Mouse (Mus musculus): ENCODE data around the gene Sf3b3.

- TF ChIP-seq CTCF (IDR thresholded peaks at IDR 0.05; ENCODE audit: extremely low read depth, insufficient read length, insufficient replicate concordance, low read depth, low read length) (no peak), POLR2A (IDR thresholded peaks at IDR 0.05; ENCODE audit: low read depth, low read length) (no peak)
Measured at GRCm38 (mm10) chr8:110824861-110825260, 21.7 kb downstream of the Sf3b3 start.

Measured in small intestine, adult 2 months (tissue).